Mouse (Mus musculus) liver, postnatal 0 days (tissue): ENCODE data around the gene Ndc1.

Experiments used
- CTCF ChIP-seq: sonication (generic); IDR thresholded peaks from 2 replicates; pipeline ENCODE4 v1.5.1; 2016; ENCODE audit warnings: antibody characterized with exemption, low read depth
- EP300 ChIP-seq: IDR thresholded peaks from 2 replicates; pipeline ENCODE4 v1.6.1; 2016; ENCODE audit warnings: antibody characterized with exemption, low read depth, mild to moderate bottlenecking

DNA sequence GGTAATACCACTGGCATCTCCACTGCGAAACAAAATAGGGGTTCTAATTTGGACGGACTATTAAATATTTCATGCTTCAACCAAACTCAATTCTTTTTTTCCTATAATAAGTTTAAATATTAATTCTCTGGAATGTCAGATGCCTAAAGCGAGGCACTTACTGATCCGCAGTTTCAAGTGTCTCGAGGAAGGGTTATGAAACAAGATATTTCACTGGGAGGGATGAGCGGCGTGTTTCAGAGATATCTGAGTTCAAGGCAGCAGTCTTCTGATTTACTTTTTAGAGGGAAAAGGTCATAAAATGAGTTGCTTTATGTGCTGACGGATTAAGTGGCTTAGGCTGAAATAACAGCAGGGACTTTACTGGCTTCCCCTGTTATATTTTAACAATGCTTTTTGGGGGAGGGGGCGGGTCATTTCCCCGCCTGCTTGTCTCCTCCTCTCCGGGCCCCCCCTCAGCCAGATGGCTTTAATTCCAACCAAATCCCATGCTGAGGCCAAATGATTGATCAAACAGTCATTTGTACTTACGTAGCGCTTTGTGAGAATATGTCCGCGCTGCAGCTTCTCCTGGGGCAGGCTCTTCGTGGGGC lies 75.4 kb downstream of the Ndc1 start:
- TF ChIP-seq CTCF (no peak), EP300 (no peak)
